Mouse (Mus musculus) lung, adult 2 months (tissue): ENCODE data around the gene Scaf8.

Experiments used
- CTCF ChIP-seq: fragments of 200-500 bp; IDR thresholded peaks from 2 replicates; pipeline ENCODE4 v1.5.1; 2011; ENCODE audit warnings: mild to moderate bottlenecking, low read length, control low read depth; ENCODE audit not compliant: insufficient read depth
- POLR2A ChIP-seq: fragments of 200-500 bp; IDR thresholded peaks from 2 replicates; pipeline ENCODE4 v1.6.1; 2011; ENCODE audit warnings: low read depth, mild to moderate bottlenecking, control low read depth, low read length, borderline replicate concordance; ENCODE audit errors: extremely low read depth

GRCm38 (mm10) chr17:3243672-3244071, 128.9 kb downstream of the Scaf8 start:
- TF ChIP-seq CTCF: no peak
- TF ChIP-seq POLR2A: no peak
